Mouse (Mus musculus): ENCODE results near the gene Srbd1.

Gene Srbd1

GRCm38 (mm10) chr17:85995086-85995485 lies 149.9 kb downstream of the Srbd1 start:
- in situ Hi-C loops (cut with MboI; ENCODE audit: unreplicated experiment in 2 of 2), result no loop called here

GRCm38 (mm10) chr17:85989058-85989769 lies 155.8 kb downstream of the Srbd1 start:
- in situ Hi-C loops (cut with MboI; ENCODE audit: unreplicated experiment in 2 of 2), result no loop called here

GRCm38 (mm10) chr17:85987531-85987930 lies 157.4 kb downstream of the Srbd1 start:
- in situ Hi-C loops (cut with MboI; ENCODE audit: unreplicated experiment in 2 of 2), result no loop called here

GRCm38 (mm10) chr17:85986624-85987023 lies 158.4 kb downstream of the Srbd1 start:
- in situ Hi-C loops (cut with MboI; ENCODE audit: unreplicated experiment in 2 of 2), result no loop called here

- in situ Hi-C loops (cut with MboI; ENCODE audit: unreplicated experiment in 2 of 2), result no loop called here
Measured at GRCm38 (mm10) chr17:85986181-85986580, 158.8 kb downstream of the Srbd1 start.

- in situ Hi-C loops (cut with MboI; ENCODE audit: unreplicated experiment in 2 of 2), result no loop called here
Measured at GRCm38 (mm10) chr17:85985131-85985530, 159.8 kb downstream of the Srbd1 start.

- in situ Hi-C loops (cut with MboI; ENCODE audit: unreplicated experiment in 2 of 2), result no loop called here
Measured at GRCm38 (mm10) chr17:85982271-85982670, 162.7 kb downstream of the Srbd1 start.

- in situ Hi-C loops (cut with MboI; ENCODE audit: unreplicated experiment in 2 of 2), result no loop called here
Measured at GRCm38 (mm10) chr17:85981869-85982268, 163.1 kb downstream of the Srbd1 start.

- in situ Hi-C loops (cut with MboI; ENCODE audit: unreplicated experiment in 2 of 2), result no loop called here
Measured at GRCm38 (mm10) chr17:85978876-85979275, 166.1 kb downstream of the Srbd1 start.

- in situ Hi-C loops (cut with MboI; ENCODE audit: unreplicated experiment in 2 of 2), result no loop called here
Measured at GRCm38 (mm10) chr17:85975077-85975476, 169.9 kb downstream of the Srbd1 start.

GRCm38 (mm10) chr17:85974591-85974990 lies 170.4 kb downstream of the Srbd1 start:
- in situ Hi-C loops (cut with MboI; ENCODE audit: unreplicated experiment in 2 of 2), result no loop called here

GRCm38 (mm10) chr17:85971120-85971519 lies 173.9 kb downstream of the Srbd1 start:
- in situ Hi-C loops (cut with MboI; ENCODE audit: unreplicated experiment in 2 of 2), result no loop called here

- in situ Hi-C loops (cut with MboI; ENCODE audit: unreplicated experiment in 2 of 2), result no loop called here
Measured at GRCm38 (mm10) chr17:85961653-85962052, 183.3 kb downstream of the Srbd1 start.

GRCm38 (mm10) chr17:85951771-85952170 lies 193.2 kb downstream of the Srbd1 start:
- in situ Hi-C loops (cut with MboI; ENCODE audit: unreplicated experiment in 2 of 2), result no loop called here

GRCm38 (mm10) chr17:85949919-85950505 lies 195.0 kb downstream of the Srbd1 start:
- in situ Hi-C loops (cut with MboI; ENCODE audit: unreplicated experiment in 2 of 2), result no loop called here

- in situ Hi-C loops (cut with MboI; ENCODE audit: unreplicated experiment in 2 of 2), result no loop called here
Measured at GRCm38 (mm10) chr17:85948911-85949909, 195.8 kb downstream of the Srbd1 start.

GRCm38 (mm10) chr17:85944726-85945125 lies 200.2 kb downstream of the Srbd1 start:
- in situ Hi-C loops (cut with MboI; ENCODE audit: unreplicated experiment in 2 of 2), result no loop called here

- in situ Hi-C loops (cut with MboI; ENCODE audit: unreplicated experiment in 2 of 2), result no loop called here
Measured at GRCm38 (mm10) chr17:85943994-85944640, 200.9 kb downstream of the Srbd1 start.

- in situ Hi-C loops (cut with MboI; ENCODE audit: unreplicated experiment in 2 of 2), result no loop called here
Measured at GRCm38 (mm10) chr17:85943551-85943981, 201.4 kb downstream of the Srbd1 start.

- in situ Hi-C loops (cut with MboI; ENCODE audit: unreplicated experiment in 2 of 2), result no loop called here
Measured at GRCm38 (mm10) chr17:85943071-85943470, 201.9 kb downstream of the Srbd1 start.

- in situ Hi-C loops (cut with MboI; ENCODE audit: unreplicated experiment in 2 of 2), result no loop called here
Measured at GRCm38 (mm10) chr17:85942123-85942522, 202.9 kb downstream of the Srbd1 start.
